Mouse (Mus musculus): ENCODE data around the gene Itgb2. TPM values are rescaled to one million over a fixed set of nuclear protein-coding genes. Genes with fewer than 3 reads are reported as not detected.
A peak's percentile ranks its signal among the peaks of the same experiment; 100 is the strongest.

Gene Itgb2
- polyA plus RNA-seq, 1 experiment from 2014 or later, result 10.3 TPM

DNA sequence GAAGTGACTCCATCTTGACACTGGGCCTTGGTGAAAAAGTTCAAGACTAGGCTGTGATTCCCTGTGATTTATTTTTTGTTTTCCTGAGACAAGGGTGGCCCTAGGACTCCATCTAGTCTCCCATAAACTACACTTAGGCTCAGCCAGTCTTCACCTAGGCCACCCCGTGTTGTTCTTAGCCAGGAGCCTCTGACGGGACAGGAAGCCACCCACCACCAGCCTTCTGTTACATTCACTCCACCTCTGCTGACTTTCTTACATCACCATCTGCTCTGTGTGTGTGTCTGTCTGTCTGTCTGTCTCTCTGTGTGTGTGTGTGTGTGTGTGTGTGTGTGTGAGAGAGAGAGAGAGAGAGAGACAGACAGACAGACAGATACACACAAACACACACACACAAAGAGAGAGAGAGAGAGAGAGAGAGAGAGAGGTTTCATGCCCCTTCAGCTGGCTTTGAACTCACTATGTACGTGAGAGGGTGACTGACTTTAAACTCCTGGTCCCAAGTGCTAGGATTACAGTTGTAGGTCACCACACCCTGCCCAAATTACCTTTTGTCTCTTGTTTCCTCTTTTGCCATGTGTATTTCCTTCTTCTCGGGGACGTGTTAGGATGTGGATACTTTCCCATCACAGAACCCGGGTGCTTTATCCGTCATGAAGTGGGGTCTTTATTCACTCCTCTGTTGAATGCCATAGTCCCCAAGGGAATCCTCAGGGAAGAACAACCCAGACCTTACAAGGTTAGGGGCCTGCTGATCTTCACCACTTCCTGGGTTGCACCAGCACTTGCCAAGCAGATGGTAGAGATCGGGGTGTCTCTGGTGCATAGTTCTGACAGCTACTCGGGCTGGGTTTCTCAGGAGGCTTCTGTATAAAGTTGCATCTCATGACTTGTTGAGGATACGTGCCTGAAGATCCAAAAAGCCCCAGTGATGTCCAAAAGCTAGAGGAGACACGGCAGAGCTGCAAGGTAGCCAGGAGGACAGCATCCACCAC is 7.5 kb downstream of the Itgb2 start:
- Histone ChIP-seq H3K9ac (no peak overlapping the region), H3K4me2 (no peak overlapping the region), H3K27ac (no peak overlapping the region), H3K4me1 (replicated peaks) (peaks cover 10% of the 10 kb centered on the region; the same call in 1 of the 2 replicates), H3K36me3 (no peaks in the 10 kb centered on the region), H3K27me3 (no peaks in the 10 kb centered on the region), H3K4me3 (replicated peaks) (no peak overlapping the region), H3K9me3 (replicated peaks) (no peaks in the 10 kb centered on the region)
- WGBS (ENCODE audit: insufficient replicate concordance), result 66% methylated on average over 11 of the region's 11 CpGs
- DNase-seq, result no peak
- ATAC-seq (ENCODE audit: low read depth), result no peak

DNA sequence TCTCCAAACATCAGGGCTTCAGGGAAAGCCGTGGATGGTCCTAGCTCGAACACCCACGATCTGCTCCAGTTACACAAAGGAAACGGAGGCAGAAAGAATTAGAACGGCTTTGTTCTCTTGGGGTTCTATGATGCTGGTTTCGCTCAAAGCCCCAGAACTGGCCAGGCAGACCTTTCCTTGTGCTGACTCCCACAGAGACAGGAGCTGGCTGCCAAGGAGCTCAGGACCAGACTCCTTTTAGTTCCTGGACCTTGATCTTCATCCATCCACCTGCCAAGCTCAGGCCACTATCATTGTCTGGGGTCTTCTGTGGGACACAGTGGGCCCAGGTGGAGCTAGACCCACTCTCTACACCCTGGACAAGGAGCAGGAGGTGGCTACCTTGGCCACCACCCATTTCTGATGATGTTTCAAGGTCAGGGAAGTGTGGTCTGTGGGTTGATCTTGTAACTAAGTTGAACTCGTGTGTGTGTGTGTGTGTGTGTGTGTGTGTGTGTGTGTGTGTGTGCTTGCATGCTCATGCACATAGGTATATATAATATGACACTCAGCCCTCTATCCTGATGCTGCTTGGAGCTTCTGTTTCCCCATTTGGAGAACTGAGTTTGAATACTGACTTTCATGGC is 9.4 kb downstream of the Itgb2 start:
- Histone ChIP-seq H3K4me1 (replicated peaks) (peaks cover 10% of the 10 kb centered on the region; the same call in 1 of the 2 replicates), H3K27me3 (no peaks in the 10 kb centered on the region), H3K9me3 (replicated peaks) (no peaks in the 10 kb centered on the region), H3K4me3 (replicated peaks) (no peak overlapping the region), H3K36me3 (no peaks in the 10 kb centered on the region), H3K9ac (no peak overlapping the region), H3K4me2 (no peak overlapping the region), H3K27ac (no peak overlapping the region)
- no peak for DNase-seq
- no peak for ATAC-seq (ENCODE audit: low read depth)
- WGBS (ENCODE audit: insufficient replicate concordance), result 73% methylated on average over 7 of the region's 7 CpGs

DNA sequence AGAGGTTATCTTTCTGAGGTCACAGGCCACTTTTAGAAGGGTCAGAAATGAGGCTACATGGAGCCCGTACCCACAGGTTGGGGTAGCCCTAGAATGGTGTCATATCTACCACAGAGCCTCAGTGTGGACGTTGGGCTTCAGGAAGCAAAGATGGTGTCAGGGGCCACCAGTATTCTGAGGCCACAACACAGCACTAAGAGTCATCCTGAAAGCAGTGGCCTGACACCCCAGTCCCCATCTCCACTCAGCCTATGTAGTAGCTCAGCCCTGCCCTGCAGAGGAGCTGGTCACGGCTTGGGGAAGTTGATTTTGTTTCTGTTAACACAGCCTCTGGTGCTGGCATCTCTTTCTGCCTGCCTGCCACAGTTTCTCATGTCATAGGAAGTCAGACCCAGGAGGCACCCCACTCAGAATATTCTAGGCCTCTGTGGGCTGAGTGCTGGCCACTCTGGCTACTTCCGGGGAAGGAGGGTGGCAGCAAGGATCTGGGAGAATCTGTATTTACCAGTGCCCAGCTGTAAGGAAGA is 10.6 kb downstream of the Itgb2 start:
- Histone ChIP-seq H3K36me3 (no peaks in the 10 kb centered on the region), H3K9ac (no peak overlapping the region)
- WGBS (ENCODE audit: insufficient replicate concordance), result 43% methylated on average over 4 of the region's 4 CpGs

DNA sequence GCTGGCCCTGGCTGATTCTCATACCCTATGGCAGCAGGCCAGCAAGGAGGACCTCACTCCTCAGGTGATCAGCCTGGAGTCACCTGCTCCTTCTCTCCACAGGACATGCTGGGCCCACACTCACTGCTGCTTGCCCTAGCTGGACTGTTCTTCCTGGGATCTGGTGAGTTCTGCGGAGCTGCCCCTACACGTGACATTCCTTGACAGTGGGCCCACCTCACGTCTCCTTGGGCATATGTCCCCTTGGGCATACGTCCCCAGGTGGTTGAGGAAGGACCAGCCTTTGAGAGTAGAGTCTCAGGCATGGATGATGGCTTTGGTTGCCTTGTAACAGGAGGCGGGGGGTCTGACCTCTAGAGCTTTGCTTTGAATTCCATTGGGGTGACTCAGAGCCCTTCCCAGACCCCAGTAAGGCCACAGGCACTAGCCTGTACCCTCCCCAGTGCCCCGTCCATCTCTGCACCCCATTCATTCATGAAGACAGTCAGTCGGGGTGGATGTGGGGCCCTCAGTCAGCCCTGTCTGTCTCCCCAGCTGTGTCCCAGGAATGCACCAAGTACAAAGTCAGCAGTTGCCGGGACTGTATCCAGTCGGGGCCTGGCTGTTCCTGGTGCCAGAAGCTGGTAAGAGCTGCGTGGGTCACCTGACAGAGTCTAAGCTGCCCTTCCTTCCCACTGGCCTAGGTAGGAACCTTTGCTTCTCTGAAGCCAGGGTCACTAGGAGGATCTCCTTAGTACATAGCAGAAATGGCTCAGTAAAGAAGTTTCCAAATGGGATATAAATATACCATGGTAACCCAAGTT is 12.0 kb downstream of the Itgb2 start:
- H3K36me3 ChIP-seq, result no peaks in the 10 kb centered on the region
- no peaks in the 10 kb centered on the region for H3K27me3 ChIP-seq
- H3K4me1 ChIP-seq (replicated peaks), result peaks cover 10% of the 10 kb centered on the region; the same call in 1 of the 2 replicates
- 74% methylated on average over 10 of the region's 10 CpGs for WGBS (ENCODE audit: insufficient replicate concordance)
- no peak overlapping the region for H3K4me2 ChIP-seq
- no peak for ATAC-seq (ENCODE audit: low read depth)
- no peaks in the 10 kb centered on the region for H3K9me3 ChIP-seq (replicated peaks)
- DNase-seq, result no peak
- no peak overlapping the region for H3K27ac ChIP-seq
- no peak overlapping the region for H3K9ac ChIP-seq
- H3K4me3 ChIP-seq (replicated peaks), result no peak overlapping the region

More for the DNA sequence above, 10.6 kb downstream of the Itgb2 start:
- Histone ChIP-seq H3K4me1 (replicated peaks) (peaks cover 10% of the 10 kb centered on the region; the same call in 1 of the 2 replicates), H3K27me3 (no peaks in the 10 kb centered on the region), H3K9me3 (replicated peaks) (no peaks in the 10 kb centered on the region), H3K4me2 (no peak overlapping the region), H3K4me3 (replicated peaks) (no peak overlapping the region), H3K27ac (no peak overlapping the region)
- ATAC-seq (ENCODE audit: low read depth) (no peak), DNase-seq (no peak)

DNA sequence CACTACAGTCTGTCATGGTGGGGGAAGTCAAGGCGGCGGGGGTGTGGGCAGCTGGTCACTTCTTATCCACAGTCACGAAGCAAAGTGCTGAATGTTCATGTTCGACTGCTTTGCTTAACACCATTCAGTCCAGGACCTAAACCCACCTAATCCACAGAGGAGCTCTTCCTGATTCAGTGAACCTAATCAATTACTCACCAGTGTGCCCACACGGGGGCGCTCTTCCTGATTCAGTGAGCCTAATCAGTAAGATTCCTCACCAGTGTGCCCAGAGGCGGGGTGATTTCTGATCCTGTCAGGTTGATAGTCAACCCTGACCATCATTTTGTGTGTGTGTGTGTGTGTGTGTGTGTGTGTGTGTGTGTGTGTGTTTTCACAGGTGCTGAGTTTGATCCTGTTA is 13.2 kb downstream of the Itgb2 start:
- peaks cover 10% of the 10 kb centered on the region; the same call in 1 of the 2 replicates for H3K4me1 ChIP-seq (replicated peaks)
- DNase-seq (peak; percentile 43), ATAC-seq (ENCODE audit: low read depth) (no peak)
- no peak overlapping the region for H3K9ac ChIP-seq
- H3K36me3 ChIP-seq, result no peaks in the 10 kb centered on the region
- H3K4me3 ChIP-seq (replicated peaks), result no peak overlapping the region
- WGBS (ENCODE audit: insufficient replicate concordance), result 37% methylated on average over 7 of the region's 7 CpGs
- H3K27ac ChIP-seq, result no peak overlapping the region
- no peak overlapping the region for H3K4me2 ChIP-seq
- H3K9me3 ChIP-seq (replicated peaks), result no peaks in the 10 kb centered on the region
- no peaks in the 10 kb centered on the region for H3K27me3 ChIP-seq

DNA sequence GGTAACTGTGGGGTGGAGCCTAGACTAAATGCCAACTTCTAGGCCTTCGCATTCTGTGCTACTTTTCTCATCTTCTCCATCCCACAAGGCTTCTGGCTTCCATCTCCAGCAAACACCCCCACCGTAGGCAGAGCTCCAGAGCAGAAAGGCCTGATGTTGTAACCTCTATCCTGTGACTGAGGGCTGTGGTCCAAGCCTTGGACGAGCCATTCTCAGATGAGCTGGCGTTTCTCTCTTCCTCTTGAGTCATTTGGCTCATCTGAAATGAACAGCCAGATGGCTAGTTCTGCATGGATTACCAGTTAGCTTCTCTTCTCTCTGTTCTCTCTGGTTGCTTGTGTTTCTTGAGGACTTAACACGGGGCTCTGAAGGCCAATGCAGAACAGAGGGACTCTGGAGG is 14.9 kb downstream of the Itgb2 start:
- Histone ChIP-seq H3K27me3 (no peaks in the 10 kb centered on the region), H3K4me3 (replicated peaks) (no peak overlapping the region), H3K9me3 (replicated peaks) (no peaks in the 10 kb centered on the region), H3K9ac (no peak overlapping the region), H3K4me1 (replicated peaks) (peaks cover 11% of the 10 kb centered on the region; the same call in 1 of the 2 replicates), H3K27ac (no peak overlapping the region), H3K36me3 (no peaks in the 10 kb centered on the region), H3K4me2 (no peak overlapping the region)
- ATAC-seq (ENCODE audit: low read depth) (no peak), DNase-seq (no peak)
- 56% methylated on average over 5 of the region's 5 CpGs for WGBS (ENCODE audit: insufficient replicate concordance)

DNA sequence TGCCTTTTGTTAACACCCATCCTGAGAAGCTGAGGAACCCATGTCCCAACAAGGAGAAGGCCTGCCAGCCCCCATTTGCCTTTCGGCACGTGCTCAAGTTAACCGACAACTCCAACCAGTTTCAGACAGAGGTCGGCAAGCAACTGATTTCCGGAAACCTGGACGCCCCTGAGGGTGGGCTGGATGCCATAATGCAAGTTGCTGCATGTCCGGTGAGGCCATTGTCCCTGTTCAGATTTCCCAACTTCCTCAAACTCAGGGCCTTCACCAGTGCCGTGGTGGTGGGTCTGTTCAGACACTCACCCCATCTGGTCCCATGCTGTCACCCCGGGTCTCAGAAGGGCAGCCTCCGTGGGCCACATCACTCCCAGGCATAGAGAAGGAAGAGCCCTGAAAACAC is 18.5 kb downstream of the Itgb2 start:
- no peak overlapping the region for H3K4me3 ChIP-seq (replicated peaks)
- H3K9me3 ChIP-seq (replicated peaks), result no peaks in the 10 kb centered on the region
- ATAC-seq (ENCODE audit: low read depth) (no peak), DNase-seq (no peak)
- 71% methylated on average over 10 of the region's 10 CpGs for WGBS (ENCODE audit: insufficient replicate concordance)
- H3K36me3 ChIP-seq, result 0 out of 2 replicates have a peak, but pooled peaks cover 3% of the 10 kb centered on the region
- no peak overlapping the region for H3K4me2 ChIP-seq
- H3K27ac ChIP-seq, result no peak overlapping the region
- H3K27me3 ChIP-seq, result no peaks in the 10 kb centered on the region
- H3K9ac ChIP-seq, result no peak overlapping the region
- H3K4me1 ChIP-seq (replicated peaks), result 0 out of 2 replicates have a peak, but pooled peaks cover 2% of the 10 kb centered on the region

DNA sequence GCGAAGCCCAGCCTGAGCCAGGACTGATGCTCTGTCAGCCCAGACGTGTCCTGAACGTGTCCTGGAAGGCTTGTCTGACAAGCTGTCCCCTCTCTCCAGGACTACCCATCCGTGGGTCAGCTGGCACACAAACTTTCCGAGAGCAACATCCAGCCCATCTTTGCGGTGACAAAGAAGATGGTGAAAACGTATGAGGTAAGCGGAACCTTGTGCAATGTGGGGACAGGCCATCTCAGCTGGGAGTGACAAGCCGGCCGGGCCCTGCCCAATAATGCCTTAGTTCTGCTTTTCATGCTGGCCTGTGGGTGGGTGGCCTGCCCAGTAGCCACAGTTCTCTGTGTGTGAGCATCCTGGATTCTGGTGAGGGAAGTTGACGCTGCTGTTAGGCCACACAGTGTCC is 20.8 kb downstream of the Itgb2 start:
- H3K4me2 ChIP-seq, result no peak overlapping the region
- H3K27ac ChIP-seq, result no peak overlapping the region
- no peak for DNase-seq
- 0 out of 2 replicates have a peak, but pooled peaks have one; percentile 31 for ATAC-seq (ENCODE audit: low read depth)
- H3K9ac ChIP-seq, result no peak overlapping the region
- H3K9me3 ChIP-seq (replicated peaks), result no peaks in the 10 kb centered on the region
- H3K4me1 ChIP-seq (replicated peaks), result 0 out of 2 replicates have a peak, but pooled peaks cover 2% of the 10 kb centered on the region
- H3K36me3 ChIP-seq, result 0 out of 2 replicates have a peak, but pooled peaks cover 3% of the 10 kb centered on the region
- no peak overlapping the region for H3K4me3 ChIP-seq (replicated peaks)
- 59% methylated on average over 11 of the region's 11 CpGs for WGBS (ENCODE audit: insufficient replicate concordance)
- H3K27me3 ChIP-seq, result no peaks in the 10 kb centered on the region

DNA sequence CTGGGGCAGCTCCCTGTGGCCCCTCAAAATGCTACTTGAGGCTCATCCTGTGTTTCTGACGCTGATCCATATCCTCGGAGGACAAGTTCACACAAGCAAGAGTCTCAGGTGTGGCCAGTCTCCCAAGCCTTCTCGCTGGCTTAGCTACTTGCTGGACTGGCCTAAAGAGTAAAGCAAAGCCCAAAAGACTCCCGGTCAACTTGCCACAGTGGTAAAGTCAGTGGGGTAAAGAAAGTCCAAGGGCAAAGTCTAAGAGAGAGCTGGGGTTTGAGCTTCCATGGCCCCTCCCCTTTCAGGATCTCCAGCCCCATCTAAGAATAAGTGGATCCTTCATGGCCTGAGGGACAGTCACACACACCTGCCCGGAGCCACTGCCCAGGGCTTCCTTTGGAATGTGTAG is 22.1 kb downstream of the Itgb2 start:
- no peaks in the 10 kb centered on the region for H3K9me3 ChIP-seq (replicated peaks)

DNA sequence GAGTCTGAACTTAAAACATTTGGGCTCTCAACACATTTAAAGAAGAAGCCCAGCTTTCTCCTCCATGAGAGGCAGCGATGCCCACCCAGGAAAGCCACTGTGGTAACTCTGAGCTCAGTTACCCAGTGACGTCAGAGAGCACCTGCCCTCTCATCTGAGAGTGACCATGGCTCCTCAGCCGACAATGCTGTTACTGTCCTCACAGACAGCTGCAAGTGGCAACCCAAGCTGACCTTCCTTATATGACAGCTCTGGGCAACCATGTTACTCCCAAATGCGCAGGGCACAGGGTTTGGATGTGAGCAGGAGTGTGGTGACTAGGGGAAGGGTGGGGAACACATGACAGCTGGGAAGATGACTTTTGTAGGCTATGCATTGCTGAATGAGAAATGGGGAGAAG is 23.2 kb downstream of the Itgb2 start:
- no peak overlapping the region for H3K9ac ChIP-seq
- no peaks in the 10 kb centered on the region for H3K27me3 ChIP-seq
- DNase-seq (no peak), ATAC-seq (ENCODE audit: low read depth) (no peak)
- 73% methylated on average over 4 of the region's 4 CpGs for WGBS (ENCODE audit: insufficient replicate concordance)
- 0 out of 2 replicates have a peak, but pooled peaks cover 3% of the 10 kb centered on the region for H3K36me3 ChIP-seq
- H3K4me2 ChIP-seq, result no peak overlapping the region
- no peaks in the 10 kb centered on the region for H3K9me3 ChIP-seq (replicated peaks)
- 0 out of 2 replicates have a peak, but pooled peaks cover 2% of the 10 kb centered on the region for H3K4me1 ChIP-seq (replicated peaks)
- H3K4me3 ChIP-seq (replicated peaks), result no peak overlapping the region
- no peak overlapping the region for H3K27ac ChIP-seq

More for the DNA sequence above, 22.1 kb downstream of the Itgb2 start:
- H3K36me3 ChIP-seq, result 0 out of 2 replicates have a peak, but pooled peaks cover 3% of the 10 kb centered on the region
- no peak overlapping the region for H3K4me2 ChIP-seq
- DNase-seq (no peak), ATAC-seq (ENCODE audit: low read depth) (no peak)
- no peak overlapping the region for H3K9ac ChIP-seq
- no peak overlapping the region for H3K4me3 ChIP-seq (replicated peaks)
- H3K27me3 ChIP-seq, result no peaks in the 10 kb centered on the region
- whole genome bisulfite sequencing (ENCODE audit: insufficient replicate concordance), result 77% methylated on average over 5 of the region's 5 CpGs
- H3K27ac ChIP-seq, result no peak overlapping the region
- 0 out of 2 replicates have a peak, but pooled peaks cover 2% of the 10 kb centered on the region for H3K4me1 ChIP-seq (replicated peaks)

All from liver, embryonic 13.5 days (tissue).